Mouse (Mus musculus): ENCODE measurements at regions not wholly inside any gene's neighbourhood (a gene's known extent, or its start where the extent isn't known, plus 50 kb on each side); places are given as distances from the start of the nearest gene placed in this dataset.
A peak's percentile ranks its signal among the peaks of the same experiment; 100 is the strongest.

DNA sequence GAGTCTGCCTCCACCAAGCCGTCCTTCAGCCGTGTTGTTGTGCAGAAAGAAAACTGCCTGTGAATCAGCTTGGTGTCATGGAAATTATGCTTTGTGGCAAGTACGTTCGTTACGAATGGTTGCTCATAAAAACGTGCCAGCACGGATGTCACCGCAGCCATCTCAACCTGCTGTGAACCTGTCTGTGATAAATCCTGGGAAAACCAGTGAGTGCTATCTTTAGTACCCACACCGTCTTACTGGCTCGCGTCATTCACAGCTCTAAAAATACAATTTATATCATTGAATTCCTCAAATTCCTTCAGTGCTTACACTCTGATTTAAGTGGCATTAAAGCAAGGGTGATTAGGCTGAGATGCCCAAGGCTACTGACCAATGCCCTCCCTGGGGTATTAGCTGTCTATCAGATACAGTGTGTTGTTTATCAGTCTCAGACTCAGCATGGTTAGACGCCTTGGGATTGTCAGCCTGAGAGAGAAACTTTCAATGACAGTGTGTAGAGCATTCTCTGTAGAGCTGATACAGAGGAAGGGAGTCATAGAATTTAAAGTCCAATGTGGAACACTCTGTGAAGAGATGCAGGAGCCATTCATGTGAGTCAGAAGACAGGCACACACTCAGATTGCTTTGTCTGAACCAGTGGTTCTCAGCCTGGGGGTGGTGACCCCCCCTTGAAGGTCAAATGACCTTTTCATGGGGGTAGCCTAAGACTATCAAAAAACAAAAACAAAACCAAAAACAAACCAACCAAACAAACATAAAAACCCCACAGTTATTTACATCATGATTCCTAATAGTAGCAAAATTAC, 96.2 kb upstream of the Myocd start:
- DNase-seq (ENCODE audit: low read depth, low spot score): peak; percentile 72

DNA sequence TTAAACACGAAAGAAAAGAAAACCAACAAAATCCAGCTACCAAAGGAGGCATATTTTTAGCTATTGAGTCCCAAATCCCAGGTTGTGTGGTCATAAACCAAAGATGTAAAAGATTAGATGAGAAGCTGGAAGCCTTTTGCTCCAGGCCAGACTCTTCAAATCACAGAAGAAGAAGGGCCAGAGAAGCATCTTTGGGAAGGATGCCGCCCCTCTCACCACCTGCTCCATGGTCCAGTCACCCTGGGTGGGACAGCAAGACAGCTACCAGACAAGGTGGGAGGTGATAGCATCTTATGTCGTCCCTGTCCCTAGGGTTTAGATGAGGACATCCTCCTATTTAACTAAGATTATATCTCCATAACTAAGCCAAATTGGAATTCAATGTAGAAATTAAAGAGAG, 95.1 kb upstream of the Myocd start:
- DNase-seq (ENCODE audit: low read depth, low spot score): no peak

GRCm38 (mm10) chr11:65363846-65364245, 94.1 kb upstream of the Myocd start:
- no peak for DNase-seq (ENCODE audit: low read depth, low spot score)

DNA sequence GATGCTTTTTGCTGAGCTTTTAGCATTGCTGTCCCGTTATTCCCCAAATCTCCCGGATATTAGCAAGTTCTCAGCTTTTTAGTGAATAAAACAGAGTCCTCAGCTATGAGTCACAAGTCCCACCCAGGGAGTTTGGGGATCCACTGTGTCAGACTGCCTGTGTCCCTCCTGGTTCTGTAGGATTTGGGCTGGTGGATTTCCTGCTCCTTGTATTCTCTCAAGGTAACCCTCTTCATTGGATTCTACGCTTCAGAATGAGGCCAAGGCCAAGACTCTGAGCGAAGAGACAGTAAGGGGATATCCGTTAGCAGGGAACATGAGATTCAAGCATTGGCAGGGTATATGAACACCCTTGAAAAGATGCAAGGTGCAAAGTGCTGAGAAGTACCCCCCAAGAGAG, 90.9 kb upstream of the Myocd start:
- DNase-seq (ENCODE audit: low read depth, low spot score): no peak

GRCm38 (mm10) chr11:65358908-65359307, 89.1 kb upstream of the Myocd start:
- DNase-seq (ENCODE audit: low read depth, low spot score): no peak

DNA sequence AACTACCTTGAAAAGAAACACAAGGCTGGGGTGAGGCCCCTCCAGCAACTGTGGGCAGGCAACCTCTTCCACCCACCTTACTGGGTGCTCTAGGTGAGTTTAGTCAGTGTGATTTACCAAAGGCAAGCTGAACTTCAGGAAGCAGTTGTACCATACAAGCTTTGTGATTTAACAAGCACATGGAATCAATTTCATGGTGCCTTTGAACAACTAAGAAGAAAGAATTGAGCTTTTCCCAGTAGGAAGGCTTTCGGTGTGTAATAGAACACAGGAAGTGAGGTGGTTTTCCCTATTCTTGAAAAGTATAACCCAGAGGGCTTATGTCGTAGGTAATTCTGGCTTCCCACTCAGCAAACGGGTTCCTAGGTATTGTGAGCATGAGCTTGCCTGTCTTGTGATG, 82.7 kb upstream of the Myocd start:
- no peak for DNase-seq (ENCODE audit: low read depth, low spot score)

DNA sequence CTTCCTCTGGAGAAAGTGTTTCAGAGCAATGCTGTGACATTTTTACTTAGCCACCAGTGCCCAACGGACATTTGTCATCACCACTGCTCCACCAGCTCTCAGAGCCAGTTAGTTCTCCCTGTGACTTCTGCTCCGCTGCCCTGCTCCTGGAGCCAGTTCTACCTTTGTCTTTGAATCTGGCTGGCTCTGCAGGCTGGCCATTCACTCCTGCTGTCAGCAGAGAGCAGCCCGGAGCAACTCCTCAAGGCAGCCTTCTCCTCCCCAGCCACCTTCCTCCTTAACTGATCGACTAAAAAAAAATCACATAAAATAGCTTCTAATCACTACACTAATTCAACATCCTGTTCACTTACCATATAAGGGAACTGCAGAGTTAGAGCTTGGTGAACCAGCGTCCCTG, 79.2 kb upstream of the Myocd start:
- DNase-seq (ENCODE audit: low read depth, low spot score): no peak

- no peak for DNase-seq (ENCODE audit: low read depth, low spot score)
Measured at GRCm38 (mm10) chr11:65341683-65342440, 72.1 kb upstream of the Myocd start.

DNA sequence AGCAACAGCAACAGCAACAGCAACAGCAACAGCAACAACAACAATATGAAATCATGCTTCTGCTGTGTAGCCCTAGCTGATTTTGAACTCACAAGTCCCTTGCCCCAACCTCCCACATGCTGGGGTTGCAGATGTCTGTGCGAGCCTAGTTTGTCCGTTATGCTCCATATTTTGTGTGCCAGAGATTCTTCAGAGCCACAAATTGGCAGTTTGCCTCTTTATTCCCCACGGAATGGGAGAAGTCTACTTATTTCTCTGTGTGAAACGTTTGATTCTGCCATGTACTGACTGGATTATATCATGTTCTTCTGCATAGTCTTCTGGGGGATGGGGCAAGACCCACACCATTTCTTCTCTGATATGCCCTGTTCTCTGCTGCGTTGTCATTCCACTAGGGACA, 64.5 kb upstream of the Myocd start:
- peak; percentile 9 for DNase-seq (ENCODE audit: low read depth, low spot score)

GRCm38 (mm10) chr11:65333101-65333500, 63.3 kb upstream of the Myocd start:
- no peak for DNase-seq (ENCODE audit: low read depth, low spot score)

- DNase-seq (ENCODE audit: low read depth, low spot score): no peak
Measured at GRCm38 (mm10) chr11:65322877-65323440, 53.2 kb upstream of the Myocd start.

All from 3T3-L1 (cell line).